Mouse (Mus musculus): ENCODE measurements around the gene Unc5c. TPM values are rescaled to one million over a fixed set of nuclear protein-coding genes. Genes with fewer than 3 reads are reported as not detected.

The Unc5c gene
- polyA plus RNA-seq, 1 experiment from 2014 or later = 5.3 TPM

GRCm38 (mm10) chr3:141804133-141804532, 339.1 kb downstream of the Unc5c start:
- H3K4me3 ChIP-seq (ENCODE audit: low read depth, low read length) = no peak overlapping the region
- H3K9ac ChIP-seq (ENCODE audit: low read length) = no peak overlapping the region
- ATAC-seq (replicated peaks; ENCODE audit: low FRiP score) (no peak), DNase-seq (ENCODE audit: low spot score) (no peak)
- H3K9me3 ChIP-seq (ENCODE audit: control insufficient read depth, low read length) = no peaks in the 10 kb centered on the region
- H3K27ac ChIP-seq (ENCODE audit: low read depth, low read length) = no peak overlapping the region
- no peaks in the 10 kb centered on the region for H3K36me3 ChIP-seq (ENCODE audit: control insufficient read depth, insufficient read depth, low read length)
- no peaks in the 10 kb centered on the region for H3K27me3 ChIP-seq (ENCODE audit: control insufficient read depth, insufficient read depth, low read length)
- no peaks in the 10 kb centered on the region for H3K4me1 ChIP-seq (replicated peaks; ENCODE audit: control insufficient read depth, insufficient read depth, low read length)
- 83% methylated on average over 5 of the region's 5 CpGs for WGBS
- no peak overlapping the region for H3K4me2 ChIP-seq (ENCODE audit: low read depth, low read length, severe bottlenecking)

GRCm38 (mm10) chr3:141809581-141809980, 344.6 kb downstream of the Unc5c start:
- Histone ChIP-seq H3K4me1 (replicated peaks; ENCODE audit: control insufficient read depth, insufficient read depth, low read length) (peaks cover 3% of the 10 kb centered on the region; the same call in 1 of the 2 replicates), H3K36me3 (ENCODE audit: control insufficient read depth, insufficient read depth, low read length) (no peaks in the 10 kb centered on the region), H3K27ac (ENCODE audit: low read depth, low read length) (no peak overlapping the region), H3K9ac (ENCODE audit: low read length) (no peak overlapping the region), H3K4me2 (ENCODE audit: low read depth, low read length, severe bottlenecking) (no peak overlapping the region), H3K4me3 (ENCODE audit: low read depth, low read length) (no peak overlapping the region), H3K27me3 (ENCODE audit: control insufficient read depth, insufficient read depth, low read length) (no peaks in the 10 kb centered on the region), H3K9me3 (ENCODE audit: control insufficient read depth, low read length) (no peaks in the 10 kb centered on the region)
- ATAC-seq (replicated peaks; ENCODE audit: low FRiP score) = no peak
- no peak for DNase-seq (ENCODE audit: low spot score)
- 85% methylated on average over 3 of the region's 3 CpGs for WGBS

- WGBS = 47% methylated on average over 7 of the region's 7 CpGs
- Histone ChIP-seq H3K4me2 (ENCODE audit: low read depth, low read length, severe bottlenecking) (no peak overlapping the region), H3K27me3 (ENCODE audit: control insufficient read depth, insufficient read depth, low read length) (no peaks in the 10 kb centered on the region), H3K36me3 (ENCODE audit: control insufficient read depth, insufficient read depth, low read length) (no peaks in the 10 kb centered on the region), H3K27ac (ENCODE audit: low read depth, low read length) (no peak overlapping the region), H3K9ac (ENCODE audit: low read length) (no peak overlapping the region), H3K4me1 (replicated peaks; ENCODE audit: control insufficient read depth, insufficient read depth, low read length) (peaks cover 6% of the 10 kb centered on the region; the same call in 1 of the 2 replicates), H3K9me3 (ENCODE audit: control insufficient read depth, low read length) (no peaks in the 10 kb centered on the region), H3K4me3 (ENCODE audit: low read depth, low read length) (no peak overlapping the region)
- DNase-seq (ENCODE audit: low spot score) (no peak), ATAC-seq (replicated peaks; ENCODE audit: low FRiP score) (peak; percentile 44; the same call in 1 of the 2 replicates)
These were observed 345.9 kb downstream of the Unc5c start for GRCm38 (mm10) chr3:141810944-141811343.

- Histone ChIP-seq H3K4me3 (ENCODE audit: low read depth, low read length) (no peak overlapping the region), H3K9me3 (ENCODE audit: control insufficient read depth, low read length) (no peaks in the 10 kb centered on the region), H3K36me3 (ENCODE audit: control insufficient read depth, insufficient read depth, low read length) (no peaks in the 10 kb centered on the region), H3K4me2 (ENCODE audit: low read depth, low read length, severe bottlenecking) (no peak overlapping the region), H3K9ac (ENCODE audit: low read length) (no peak overlapping the region), H3K27me3 (ENCODE audit: control insufficient read depth, insufficient read depth, low read length) (no peaks in the 10 kb centered on the region), H3K27ac (ENCODE audit: low read depth, low read length) (no peak overlapping the region), H3K4me1 (replicated peaks; ENCODE audit: control insufficient read depth, insufficient read depth, low read length) (peaks cover 6% of the 10 kb centered on the region; the same call in 1 of the 2 replicates)
- WGBS = 12% methylated on average over 2 of the region's 2 CpGs
- ATAC-seq (replicated peaks; ENCODE audit: low FRiP score) = no peak
- peak; percentile 60 for DNase-seq (ENCODE audit: low spot score)
These were observed 346.3 kb downstream of the Unc5c start for GRCm38 (mm10) chr3:141811348-141811747.

- H3K4me1 ChIP-seq (replicated peaks; ENCODE audit: control insufficient read depth, insufficient read depth, low read length) = peaks cover 13% of the 10 kb centered on the region; the same call in 1 of the 2 replicates
- DNase-seq (ENCODE audit: low spot score) = no peak
- H3K9ac ChIP-seq (ENCODE audit: low read length) = no peak overlapping the region
- no peak overlapping the region for H3K4me3 ChIP-seq (ENCODE audit: low read depth, low read length)
- H3K36me3 ChIP-seq (ENCODE audit: control insufficient read depth, insufficient read depth, low read length) = no peaks in the 10 kb centered on the region
- H3K27me3 ChIP-seq (ENCODE audit: control insufficient read depth, insufficient read depth, low read length) = no peaks in the 10 kb centered on the region
- whole genome bisulfite sequencing = 56% methylated on average over 1 of the region's 1 CpGs
- no peak overlapping the region for H3K4me2 ChIP-seq (ENCODE audit: low read depth, low read length, severe bottlenecking)
- no peak overlapping the region for H3K27ac ChIP-seq (ENCODE audit: low read depth, low read length)
- no peak for ATAC-seq (replicated peaks; ENCODE audit: low FRiP score)
- H3K9me3 ChIP-seq (ENCODE audit: control insufficient read depth, low read length) = no peaks in the 10 kb centered on the region
These were observed 349.8 kb downstream of the Unc5c start for GRCm38 (mm10) chr3:141814776-141815175.

- peak; percentile 69 for ATAC-seq (replicated peaks; ENCODE audit: low FRiP score)
- Histone ChIP-seq H3K36me3 (ENCODE audit: control insufficient read depth, insufficient read depth, low read length) (no peaks in the 10 kb centered on the region), H3K27ac (ENCODE audit: low read depth, low read length) (peak overlapping the region; percentile 18; the same call in 1 of the 2 replicates), H3K4me1 (replicated peaks; ENCODE audit: control insufficient read depth, insufficient read depth, low read length) (peaks cover 13% of the 10 kb centered on the region; the same call in 1 of the 2 replicates), H3K27me3 (ENCODE audit: control insufficient read depth, insufficient read depth, low read length) (no peaks in the 10 kb centered on the region), H3K4me3 (ENCODE audit: low read depth, low read length) (no peak overlapping the region), H3K9ac (ENCODE audit: low read length) (no peak overlapping the region), H3K4me2 (ENCODE audit: low read depth, low read length, severe bottlenecking) (peak overlapping the region; percentile 40; the same call in 1 of the 2 replicates), H3K9me3 (ENCODE audit: control insufficient read depth, low read length) (no peaks in the 10 kb centered on the region)
- no peak for DNase-seq (ENCODE audit: low spot score)
- WGBS = 7% methylated on average over 3 of the region's 3 CpGs
These were observed 353.7 kb downstream of the Unc5c start for GRCm38 (mm10) chr3:141818615-141819312.

- peak overlapping the region; percentile 38; the same call in 1 of the 2 replicates for H3K9ac ChIP-seq (ENCODE audit: low read length)
- 8% methylated on average over 13 of the region's 13 CpGs for WGBS
- H3K9me3 ChIP-seq (ENCODE audit: control insufficient read depth, low read length) = no peaks in the 10 kb centered on the region
- H3K36me3 ChIP-seq (ENCODE audit: control insufficient read depth, insufficient read depth, low read length) = no peaks in the 10 kb centered on the region
- ATAC-seq (replicated peaks; ENCODE audit: low FRiP score) (peak; percentile 90), DNase-seq (ENCODE audit: low spot score) (peak; percentile 81)
- peaks cover 13% of the 10 kb centered on the region; the same call in 1 of the 2 replicates for H3K4me1 ChIP-seq (replicated peaks; ENCODE audit: control insufficient read depth, insufficient read depth, low read length)
- H3K27ac ChIP-seq (ENCODE audit: low read depth, low read length) = peak overlapping the region; percentile 60
- H3K27me3 ChIP-seq (ENCODE audit: control insufficient read depth, insufficient read depth, low read length) = no peaks in the 10 kb centered on the region
- no peak overlapping the region for H3K4me3 ChIP-seq (ENCODE audit: low read depth, low read length)
- peak overlapping the region; percentile 40 for H3K4me2 ChIP-seq (ENCODE audit: low read depth, low read length, severe bottlenecking)
These were observed 354.4 kb downstream of the Unc5c start for GRCm38 (mm10) chr3:141819331-141819941.

- WGBS = 87% methylated on average over 5 of the region's 5 CpGs
- Histone ChIP-seq H3K4me2 (ENCODE audit: low read depth, low read length, severe bottlenecking) (no peak overlapping the region), H3K27ac (ENCODE audit: low read depth, low read length) (no peak overlapping the region), H3K36me3 (ENCODE audit: control insufficient read depth, insufficient read depth, low read length) (no peaks in the 10 kb centered on the region), H3K27me3 (ENCODE audit: control insufficient read depth, insufficient read depth, low read length) (no peaks in the 10 kb centered on the region), H3K9me3 (ENCODE audit: control insufficient read depth, low read length) (no peaks in the 10 kb centered on the region), H3K9ac (ENCODE audit: low read length) (no peak overlapping the region), H3K4me1 (replicated peaks; ENCODE audit: control insufficient read depth, insufficient read depth, low read length) (no peaks in the 10 kb centered on the region), H3K4me3 (ENCODE audit: low read depth, low read length) (no peak overlapping the region)
- DNase-seq (ENCODE audit: low spot score) (no peak), ATAC-seq (replicated peaks; ENCODE audit: low FRiP score) (no peak)
These were observed 363.3 kb downstream of the Unc5c start for GRCm38 (mm10) chr3:141828301-141828700.

Measured in forebrain, embryonic 11.5 days (tissue).